Mouse (Mus musculus) forebrain, postnatal 0 days (tissue): Measurements from ENCODE around the gene Mov10. TPM values are rescaled to one million over a fixed set of nuclear protein-coding genes. Genes with fewer than 3 reads are reported as not detected.
A peak's percentile ranks its signal among the peaks of the same experiment; 100 is the strongest.
"Not testable (repeated sequence)": the region's sequence is repeated elsewhere in the genome, so short reads cannot be mapped to it uniquely, and the experiment has no call there.

ENCODE experiments used
- ATAC-seq: fragments of 200-750 bp; cut with Nextera tagmentation; 2 replicates; pipeline ENCODE4 v1.8.0; 2017; ENCODE audit warnings: mild to moderate bottlenecking, moderate library complexity
- DNase-seq: peaks from one replicate; pipeline ENCODE4 v3.0.0-alpha.2; 2015
- H3K27ac ChIP-seq: fragments of 300-500 bp; sonication (generic); 2 replicates; pipeline ENCODE4 v1.5.1; 2014; ENCODE audit warnings: low read depth, mild to moderate bottlenecking, antibody characterized with exemption, low read length, moderate library complexity, mixed read lengths
- H3K27me3 ChIP-seq: fragments of 300-500 bp; sonication (generic); 2 replicates; pipeline ENCODE4 v1.6.1; 2014; ENCODE audit warnings: mild to moderate bottlenecking, low read length, mixed read lengths; ENCODE audit not compliant: insufficient read depth
- H3K36me3 ChIP-seq: fragments of 300-500 bp; sonication (generic); 2 replicates; pipeline ENCODE4 v1.6.1; 2014; ENCODE audit warnings: mild to moderate bottlenecking, moderate library complexity; ENCODE audit not compliant: insufficient read depth
- H3K4me1 ChIP-seq: fragments of 300-500 bp; sonication (generic); 2 replicates; pipeline ENCODE4 v1.6.1; 2014; ENCODE audit warnings: antibody characterized with exemption; ENCODE audit not compliant: insufficient read depth
- H3K4me2 ChIP-seq: fragments of 300-500 bp; sonication (generic); 2 replicates; pipeline ENCODE4 v1.6.1; 2014; ENCODE audit warnings: low read depth, mild to moderate bottlenecking, moderate library complexity
- H3K4me3 ChIP-seq: fragments of 300-500 bp; sonication (generic); 2 replicates; pipeline ENCODE4 v1.5.1; 2014; ENCODE audit warnings: low read depth, low read length, mixed read lengths
- H3K9ac ChIP-seq: fragments of 300-500 bp; sonication (generic); 2 replicates; pipeline ENCODE4 v1.6.1; 2014; ENCODE audit warnings: mild to moderate bottlenecking
- H3K9me3 ChIP-seq: fragments of 300-500 bp; sonication (generic); 2 replicates; pipeline ENCODE4 v1.6.1; 2016; ENCODE audit warnings: low read length
- CTCF ChIP-seq: sonication (generic); IDR thresholded peaks from 2 replicates; pipeline ENCODE4 v1.5.1; 2016; ENCODE audit warnings: antibody characterized with exemption, control low read depth, low read depth
- WGBS: fragments of 180-500 bp; shearing (Covaris S2); extraction: QIAGEN DNeasy Blood & Tissue Kit; methylation state at CpG from one replicate; pipeline ENCODE4 v1.1.7; 2014; 5-methylcytosine and 5-hydroxymethylcytosine counted together
- polyA plus RNA-seq: library from polyadenylated mRNA; unstranded; fragments of >200 nt; fragmentation: Nextera tagmentation; extraction: Ambion mirVana; gene quantifications from 2 replicates; pipeline ENCODE4 v1.2.1, GENCODE M21; 2015
- total RNA-seq: library from RNA; depleted of rRNA; stranded (reverse); fragments of >200 nt; gene quantifications from 2 replicates; pipeline ENCODE4 v1.2.3, GENCODE M21; 2014; rRNA removed

The Mov10 gene
- total and polyA plus RNA-seq, 2 experiments from 2014 or later = 4.6 to 7.7 TPM

GRCm38 (mm10) chr3:104758869-104759268 is 59.5 kb downstream of the Mov10 start:
- WGBS = 7% methylated on average over 5 of the region's 5 CpGs
- peak; percentile 50; the same call in 1 of the 2 replicates for ATAC-seq
- no peak for DNase-seq

GRCm38 (mm10) chr3:104758406-104758805 is 60.0 kb downstream of the Mov10 start:
- H3K4me3 ChIP-seq = peak overlapping the region; percentile 39
- no peak overlapping the region for H3K27ac ChIP-seq
- H3K9ac ChIP-seq = peak overlapping the region; percentile 46
- WGBS = 3% methylated on average over 27 of the region's 27 CpGs
- ATAC-seq = peak; percentile 95
- peak; percentile 87 for DNase-seq
- peak; percentile 87 for TF ChIP-seq CTCF
- peaks cover 5% of the 10 kb centered on the region; the same call in 1 of the 2 replicates for H3K27me3 ChIP-seq
- peak overlapping the region; percentile 59 for H3K4me2 ChIP-seq
- H3K36me3 ChIP-seq = no peaks in the 10 kb centered on the region
- no peaks in the 10 kb centered on the region for H3K4me1 ChIP-seq
- H3K9me3 ChIP-seq = no peaks in the 10 kb centered on the region

More at GRCm38 (mm10) chr3:104758869-104759268, 59.5 kb downstream of the Mov10 start:
- TF ChIP-seq CTCF = no peak
- Histone ChIP-seq H3K4me3 (peak overlapping the region; percentile 39), H3K9ac (peak overlapping the region; percentile 46), H3K36me3 (no peaks in the 10 kb centered on the region), H3K4me2 (peak overlapping the region; percentile 59), H3K27ac (no peak overlapping the region), H3K27me3 (peaks cover 5% of the 10 kb centered on the region; the same call in 1 of the 2 replicates), H3K4me1 (no peaks in the 10 kb centered on the region), H3K9me3 (no peaks in the 10 kb centered on the region)

GRCm38 (mm10) chr3:104752845-104753244 is 65.5 kb downstream of the Mov10 start:
- not testable (repeated sequence) for H3K9ac ChIP-seq, H3K4me1 ChIP-seq, DNase-seq, H3K4me3 ChIP-seq, H3K4me2 ChIP-seq, H3K27me3 ChIP-seq, ATAC-seq, H3K27ac ChIP-seq, H3K36me3 ChIP-seq, H3K9me3 ChIP-seq
- peak; percentile 18; the same call in 1 of the 2 replicates for TF ChIP-seq CTCF
- WGBS = 22% methylated on average over 20 of the region's 25 CpGs

Other genes starting within 250 kb of the Mov10 start
- 32.1 and 33.4 TPM in 2 replicates for gene Slc16a1, start 179.9 kb downstream of the Mov10 start, total RNA-seq
- 17.4 and 20.2 TPM in 2 replicates for gene Slc16a1, start 179.9 kb downstream of the Mov10 start, polyA plus RNA-seq
- 2.5 and 2.6 TPM in 2 replicates for gene Ppm1j, start 37.5 kb downstream of the Mov10 start, total RNA-seq
- 2.0 TPM in 2 replicates for gene Ppm1j, start 37.5 kb downstream of the Mov10 start, polyA plus RNA-seq
- gene Fam19a3, start 36.7 kb downstream of the Mov10 start, total RNA-seq = 0.08 and 0.10 TPM in 2 replicates
- gene Fam19a3, start 36.7 kb downstream of the Mov10 start, polyA plus RNA-seq = 0.05 and 0.18 TPM in 2 replicates
- 38.0 and 42.7 TPM in 2 replicates for gene Rhoc, start 30.2 kb downstream of the Mov10 start, total RNA-seq
- gene Rhoc, start 30.2 kb downstream of the Mov10 start, polyA plus RNA-seq = 42.5 and 45.1 TPM in 2 replicates
- gene St7l, start 45.4 kb upstream of the Mov10 start, total RNA-seq = 41.5 and 46.5 TPM in 2 replicates
- gene St7l, start 45.4 kb upstream of the Mov10 start, polyA plus RNA-seq = 31.2 and 35.4 TPM in 2 replicates
- 119 and 123 TPM in 2 replicates for gene Capza1, start 45.9 kb upstream of the Mov10 start, total RNA-seq
- gene Capza1, start 45.9 kb upstream of the Mov10 start, polyA plus RNA-seq = 85.5 and 92.4 TPM in 2 replicates
- gene Wnt2b, start 143.4 kb upstream of the Mov10 start, total RNA-seq = 1.2 and 2.0 TPM in 2 replicates
- 0.21 and 0.47 TPM in 2 replicates for gene Wnt2b, start 143.4 kb upstream of the Mov10 start, polyA plus RNA-seq
- 27.9 and 31.7 TPM in 2 replicates for gene Cttnbp2nl, start 234.6 kb upstream of the Mov10 start, total RNA-seq
- gene Cttnbp2nl, start 234.6 kb upstream of the Mov10 start, polyA plus RNA-seq = 32.9 and 44.9 TPM in 2 replicates
- gene 4930564D02Rik, start 248.3 kb upstream of the Mov10 start, total RNA-seq = not detected in 2 replicates
- gene 4930564D02Rik, start 248.3 kb upstream of the Mov10 start, polyA plus RNA-seq = not detected in 2 replicates